Mouse (Mus musculus): ENCODE results near the gene D630045J12Rik.

D630045J12Rik gene

DNA sequence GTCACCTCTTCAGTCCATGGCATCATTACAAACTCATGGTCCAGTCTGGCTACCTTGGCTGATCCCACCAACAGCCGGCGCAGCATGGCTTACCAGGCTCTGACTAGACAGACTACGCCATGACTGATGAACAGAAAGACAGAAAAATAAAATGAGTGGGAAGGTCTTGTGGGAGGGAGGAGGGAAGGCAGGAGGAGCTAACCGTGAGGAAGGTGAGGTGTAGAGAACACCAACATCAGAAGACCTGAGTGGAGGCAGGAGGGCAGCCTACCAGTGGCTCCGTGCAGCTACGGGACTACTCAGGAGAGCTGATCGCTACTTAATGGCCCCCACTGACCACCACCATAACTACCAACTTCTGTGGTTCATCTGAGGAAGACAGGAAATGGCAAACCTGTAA, 60.9 kb downstream of the D630045J12Rik start:
- no peak for DNase-seq (ENCODE audit: low read depth, low spot score)

DNA sequence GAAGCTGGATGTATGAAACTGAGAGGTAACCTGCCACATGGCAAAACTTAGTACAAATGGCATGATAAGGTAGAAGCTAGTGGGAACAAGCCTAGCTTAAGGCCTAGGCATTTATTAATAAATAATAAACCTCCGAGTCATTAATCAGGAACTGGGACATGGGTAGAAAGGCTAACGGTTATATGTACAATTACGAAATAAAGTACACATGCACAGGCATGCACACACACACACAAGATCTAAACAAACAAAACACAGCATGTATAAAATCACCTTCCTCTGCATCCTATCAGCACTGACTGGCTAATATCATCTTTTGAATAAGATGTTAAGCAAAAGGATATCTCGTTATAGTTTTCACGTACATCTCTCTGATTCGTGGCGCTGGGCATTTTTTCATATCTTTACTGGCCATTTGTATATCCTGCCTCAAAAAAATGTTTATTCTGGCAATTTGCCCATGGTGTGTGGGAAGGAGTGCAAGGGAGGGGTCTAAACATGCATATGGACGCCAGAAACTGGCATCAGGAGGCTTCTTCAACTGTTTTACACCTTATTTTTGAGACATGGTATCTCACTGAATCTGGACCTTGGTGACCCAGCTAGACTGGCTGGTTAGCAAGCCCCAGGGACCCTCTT, 67.4 kb downstream of the D630045J12Rik start:
- no peak for DNase-seq (ENCODE audit: low read depth, low spot score)

DNA sequence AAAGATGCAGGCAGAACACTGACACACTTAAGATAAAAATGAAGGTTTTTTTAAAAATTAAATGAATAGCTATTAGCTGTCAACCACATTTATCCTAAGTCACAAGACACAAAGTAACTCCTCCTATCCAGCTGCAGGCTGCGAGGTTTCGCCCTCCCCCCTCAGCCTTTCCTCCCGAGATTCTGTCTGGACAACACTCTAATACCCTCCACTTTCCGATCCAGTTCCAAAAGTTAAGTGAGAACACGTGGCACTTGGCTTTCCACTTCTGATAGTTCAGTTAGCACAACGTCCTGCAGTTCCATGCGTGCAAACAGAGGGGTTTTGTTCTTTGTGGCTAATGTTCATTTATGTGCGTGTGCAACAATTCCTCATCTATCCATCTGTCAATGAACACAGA, 69.0 kb downstream of the D630045J12Rik start:
- DNase-seq (ENCODE audit: low read depth, low spot score) = no peak

DNA sequence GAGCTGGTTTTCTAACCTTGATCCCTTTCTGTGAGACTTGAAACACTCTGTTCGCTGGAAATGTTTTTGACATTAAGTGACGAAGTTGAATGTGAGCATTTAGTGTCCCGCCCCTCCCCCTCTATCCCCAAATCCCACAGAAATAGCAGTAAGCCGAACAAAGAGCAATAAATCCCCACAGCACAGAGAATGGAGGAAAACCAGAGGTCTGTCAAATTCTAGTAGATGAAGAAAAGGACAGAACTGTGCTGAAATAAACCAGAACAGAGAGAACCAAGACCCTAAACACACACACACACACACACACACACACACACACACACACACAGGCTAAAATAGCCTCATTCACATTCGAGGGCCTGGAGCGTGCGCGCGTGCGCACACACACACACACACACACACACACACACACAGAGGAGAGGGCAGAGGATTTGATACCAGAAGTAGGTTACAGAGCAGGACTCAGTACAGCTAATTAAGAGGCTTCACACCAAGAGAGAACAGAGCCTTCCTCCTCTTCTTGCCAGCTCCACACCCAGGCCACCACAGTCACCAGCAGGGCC, 72.0 kb downstream of the D630045J12Rik start:
- DNase-seq (ENCODE audit: low read depth, low spot score) = no peak

DNA sequence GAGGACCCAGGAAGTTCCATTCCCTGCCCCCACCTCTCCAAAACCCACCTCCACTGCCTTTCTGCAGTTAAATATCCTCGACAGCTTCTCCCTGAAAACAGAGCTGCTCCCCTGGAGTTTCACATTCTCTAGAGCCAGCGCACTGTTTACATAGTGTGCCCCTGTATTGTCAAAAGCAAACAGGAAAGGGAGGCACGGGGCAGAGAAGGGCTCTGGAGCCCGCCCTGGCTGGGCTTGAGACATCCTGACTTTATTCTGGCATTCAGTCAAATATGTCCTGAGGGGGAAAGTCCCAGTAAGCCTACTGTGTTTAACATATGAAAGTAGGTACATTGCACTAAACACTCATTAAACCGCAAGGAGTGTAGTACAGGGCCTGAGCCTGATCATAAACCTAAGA, 73.1 kb downstream of the D630045J12Rik start:
- DNase-seq (ENCODE audit: low read depth, low spot score) = no peak

DNA sequence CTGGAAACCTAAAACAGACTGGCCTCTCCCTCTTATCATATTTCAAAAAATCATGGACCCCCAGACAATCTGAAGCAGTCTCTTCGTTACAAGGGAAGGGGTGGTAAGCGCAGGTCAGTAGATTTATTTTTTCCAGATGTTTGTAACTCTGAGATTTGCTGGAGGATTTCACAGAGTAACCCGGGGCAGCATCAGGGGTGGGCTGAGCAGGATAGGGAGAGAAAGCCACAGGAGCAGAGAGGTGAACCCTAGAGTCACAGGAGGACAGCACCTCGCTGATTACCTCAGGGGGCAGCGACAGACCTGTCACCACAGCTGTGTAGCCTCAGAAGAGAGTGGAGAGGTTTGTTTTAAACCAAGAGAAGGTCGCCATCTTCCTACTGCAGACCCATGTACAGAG, 88.4 kb downstream of the D630045J12Rik start:
- no peak for DNase-seq (ENCODE audit: low read depth, low spot score)

DNA sequence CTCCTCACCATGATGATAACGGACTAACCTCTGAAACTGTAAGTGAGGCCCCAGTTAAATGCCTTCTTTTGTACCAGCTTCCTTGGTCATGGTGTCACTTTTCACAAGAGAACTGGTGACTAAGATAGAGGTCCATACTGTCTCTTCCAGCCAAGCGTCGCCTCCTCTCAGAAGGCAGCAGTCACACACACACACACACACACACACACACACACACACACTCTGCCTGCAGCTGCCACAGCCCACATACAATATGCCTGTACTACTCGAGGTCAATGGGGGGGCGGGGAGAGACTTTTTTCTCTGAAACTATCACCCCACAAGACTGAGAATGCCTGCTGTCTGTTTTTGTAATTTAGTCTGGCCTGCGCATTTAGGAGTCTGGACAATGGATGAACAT, 89.1 kb downstream of the D630045J12Rik start:
- DNase-seq (ENCODE audit: low read depth, low spot score) = no peak

DNA sequence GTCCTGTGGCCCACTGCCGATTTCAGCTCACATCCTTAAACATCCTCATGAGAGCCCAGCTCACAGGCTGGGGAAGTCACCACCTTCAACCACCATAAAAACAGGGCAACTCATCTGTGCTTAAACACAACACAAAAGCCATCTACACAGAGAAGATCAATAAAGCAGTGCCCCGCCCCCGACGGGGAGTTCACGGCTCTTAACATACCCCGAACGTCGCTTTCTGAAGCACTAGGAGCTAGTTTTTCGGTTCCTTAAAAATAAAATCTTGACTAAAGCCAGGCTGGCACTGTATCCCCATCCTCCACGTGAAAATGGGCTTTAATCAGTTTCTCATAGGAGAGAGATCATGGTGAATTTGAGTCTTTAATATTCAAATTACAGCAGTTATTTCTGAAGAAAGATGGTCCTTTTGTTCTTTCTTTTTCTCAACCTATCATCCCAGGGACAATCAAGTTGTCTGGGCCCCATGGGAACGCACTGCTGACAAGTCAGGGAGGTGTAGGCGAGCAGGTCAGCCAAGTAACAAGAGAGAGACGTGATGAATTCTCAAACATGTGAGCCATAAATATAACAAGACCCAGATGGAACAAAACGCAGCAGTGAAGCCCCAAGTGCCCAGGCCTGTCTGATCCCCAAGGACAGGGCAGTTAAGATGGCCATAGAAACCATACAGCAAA, 90.8 kb downstream of the D630045J12Rik start:
- DNase-seq (ENCODE audit: low read depth, low spot score) = no peak

DNA sequence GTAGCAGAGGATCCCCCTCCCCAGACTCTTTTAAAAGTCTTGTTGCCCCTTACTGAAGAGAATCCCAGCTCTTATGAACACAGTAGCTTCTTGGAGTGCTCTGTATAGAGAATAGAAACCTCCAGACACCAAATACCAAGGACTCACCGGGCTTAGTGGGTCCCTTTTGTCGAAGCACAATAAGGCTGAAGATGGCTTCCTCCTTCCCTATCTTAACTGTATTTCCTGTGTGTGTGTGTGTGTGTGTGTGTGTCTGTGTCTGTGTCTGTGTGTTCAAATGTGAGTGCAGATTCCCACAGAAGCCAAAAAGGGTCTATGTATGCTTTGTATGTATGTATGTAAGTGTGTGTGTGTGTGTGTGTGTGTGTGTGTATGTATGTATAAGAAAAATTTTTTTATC, 93.3 kb downstream of the D630045J12Rik start:
- no peak for DNase-seq (ENCODE audit: low read depth, low spot score)

DNA sequence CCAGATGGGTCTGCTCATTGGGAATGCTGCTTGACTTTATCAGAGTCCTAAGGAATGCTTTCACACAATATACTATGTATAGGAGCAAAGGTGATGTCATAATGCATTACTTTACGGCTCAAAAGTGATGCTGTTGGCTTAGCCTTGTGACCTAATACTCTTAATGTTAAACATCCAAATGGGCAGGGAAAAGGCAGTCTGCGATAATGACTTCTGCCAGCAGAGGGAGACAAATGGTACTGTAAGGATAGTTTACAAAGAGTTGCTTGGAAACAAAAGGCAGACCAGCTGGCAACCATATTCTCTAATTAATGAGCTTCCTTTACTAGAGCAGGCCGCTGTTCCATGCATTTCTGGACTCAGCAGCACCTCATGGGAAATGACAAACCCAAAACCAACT, 93.7 kb downstream of the D630045J12Rik start:
- peak; percentile 80 for DNase-seq (ENCODE audit: low read depth, low spot score)

DNA sequence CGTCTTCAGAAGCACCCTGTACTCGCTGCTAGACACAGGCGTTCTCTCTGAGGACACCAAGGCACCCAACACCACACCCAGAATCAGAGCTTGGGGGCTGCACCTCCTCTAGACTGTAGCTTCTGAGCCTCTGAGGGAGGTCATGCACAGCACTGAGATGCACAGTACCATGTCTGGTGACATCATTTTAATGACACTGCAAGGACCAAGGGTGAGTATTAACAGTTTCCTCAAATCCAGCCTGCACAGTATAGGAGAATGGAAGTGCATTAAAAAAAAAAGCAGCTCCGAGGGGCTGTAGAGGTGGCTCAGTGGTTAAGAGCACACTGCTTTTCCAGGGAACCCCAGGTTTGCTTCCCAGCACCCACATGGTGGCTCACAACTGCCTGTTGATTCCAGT, 94.2 kb downstream of the D630045J12Rik start:
- DNase-seq (ENCODE audit: low read depth, low spot score) = no peak

DNA sequence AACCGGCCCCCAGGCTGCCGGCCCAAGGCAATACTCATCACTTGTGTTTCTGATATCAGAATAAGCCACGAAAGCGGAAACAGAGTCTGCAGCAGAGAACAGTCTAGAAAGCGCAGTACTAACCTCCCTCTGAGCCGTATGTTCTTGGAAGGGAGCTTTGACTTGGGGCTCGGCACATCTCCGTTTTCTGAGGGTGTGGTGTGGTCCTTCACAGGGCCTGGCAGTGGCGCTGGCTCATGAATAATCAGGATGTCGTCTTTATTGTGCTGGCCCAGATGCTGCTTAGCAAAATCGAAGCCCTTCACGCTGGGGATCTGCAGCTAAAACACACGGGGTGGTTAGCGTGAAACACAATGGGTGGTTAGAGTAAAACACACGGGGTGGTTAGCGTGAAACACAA, 95.9 kb downstream of the D630045J12Rik start:
- no peak for DNase-seq (ENCODE audit: low read depth, low spot score)

DNA sequence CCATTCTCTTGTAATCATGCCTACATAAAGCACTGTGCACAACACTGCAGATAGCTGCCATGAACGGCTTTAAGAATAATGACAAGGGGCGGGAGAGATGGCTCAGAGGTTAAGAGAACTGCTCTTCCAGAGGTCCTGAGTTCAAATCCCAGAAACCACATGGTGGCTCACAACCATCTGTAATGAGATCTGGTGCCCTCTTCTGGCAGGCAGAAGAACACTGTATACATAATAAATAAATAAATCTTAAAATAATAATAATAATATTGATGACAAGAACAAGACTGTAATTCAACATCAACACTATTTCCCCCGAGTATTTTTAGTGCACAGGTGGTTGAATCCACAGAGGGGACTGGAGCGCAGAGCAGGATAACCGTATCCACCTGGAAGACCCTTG, 97.6 kb downstream of the D630045J12Rik start:
- DNase-seq (ENCODE audit: low read depth, low spot score) = no peak

DNA sequence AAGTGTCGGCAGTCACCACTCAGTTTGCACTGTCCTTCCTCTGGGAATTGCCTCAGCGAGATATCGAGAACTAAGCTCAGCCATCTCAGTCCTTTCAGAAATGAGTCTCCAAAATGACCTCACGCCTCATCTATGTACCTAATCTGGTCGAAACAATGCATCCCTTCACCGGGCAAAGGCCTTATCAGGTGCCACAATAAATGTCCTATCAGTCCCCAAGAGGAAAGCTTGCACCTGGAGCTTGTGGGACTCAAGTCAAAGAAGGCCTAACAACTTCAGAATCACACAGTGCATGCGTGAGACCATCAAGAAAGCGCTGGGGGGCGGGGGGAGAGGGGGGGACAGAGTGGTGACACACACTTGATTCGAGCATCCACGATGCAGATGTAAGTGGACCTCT, 101.5 kb downstream of the D630045J12Rik start:
- no peak for DNase-seq (ENCODE audit: low read depth, low spot score)

DNA sequence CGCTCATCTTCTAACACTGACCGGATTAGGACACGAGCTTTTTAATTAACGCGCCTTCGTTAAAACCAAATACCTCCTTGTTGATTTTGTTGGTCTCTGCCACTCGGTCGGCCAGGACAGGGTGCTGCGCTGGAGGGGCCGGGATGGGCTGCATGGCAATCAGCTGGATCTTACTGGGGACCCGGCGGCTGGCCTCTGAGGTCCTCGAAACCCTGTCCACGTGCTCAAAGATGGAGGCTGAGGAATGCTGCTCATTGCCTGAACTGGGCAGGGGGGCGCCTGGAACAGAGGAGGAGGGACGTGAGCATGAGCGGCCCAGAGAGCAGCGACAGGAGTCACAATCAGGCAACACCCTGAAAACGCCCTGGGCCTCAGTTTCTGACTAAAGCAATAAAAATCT, 104.3 kb downstream of the D630045J12Rik start:
- DNase-seq (ENCODE audit: low read depth, low spot score) = no peak

DNA sequence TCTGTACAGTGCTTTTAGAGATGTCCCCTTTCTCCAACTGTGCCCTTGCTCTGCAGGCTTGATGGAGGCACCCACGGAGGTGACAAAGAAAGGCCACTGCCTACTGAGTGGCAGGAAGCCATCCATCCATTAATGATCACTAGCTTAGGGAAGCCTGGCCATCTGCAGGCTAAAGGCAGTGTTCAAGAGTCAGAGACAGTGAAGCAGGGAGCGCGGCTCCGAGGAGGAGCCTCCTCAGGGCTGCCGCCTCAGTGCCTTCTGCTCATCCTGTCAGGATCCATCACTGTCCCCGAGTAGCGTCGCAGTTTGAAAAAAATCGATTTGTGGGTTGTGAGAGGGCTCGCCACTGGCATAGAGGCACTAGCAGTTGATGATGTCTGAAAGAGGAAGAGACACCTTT, 105.2 kb downstream of the D630045J12Rik start:
- no peak for DNase-seq (ENCODE audit: low read depth, low spot score)

DNA sequence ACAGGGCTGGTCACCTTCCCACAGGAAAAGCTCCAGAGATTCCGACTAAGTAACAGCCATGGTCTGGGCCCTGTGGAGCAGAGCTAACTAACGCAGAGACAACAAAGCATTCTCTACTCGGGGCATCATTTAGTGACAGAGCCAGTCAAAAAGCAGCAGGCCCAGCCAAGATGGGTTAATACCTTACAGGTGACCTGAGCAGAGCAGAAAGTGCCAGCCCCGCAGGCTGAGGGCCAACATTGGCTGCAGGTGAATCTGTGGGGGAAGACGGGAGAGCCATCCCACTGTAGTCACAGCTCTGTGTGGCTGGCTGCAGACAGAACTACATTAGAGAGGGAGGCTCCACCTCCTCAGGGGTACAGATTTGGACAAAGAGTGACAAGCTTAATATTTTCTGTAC, 106.5 kb downstream of the D630045J12Rik start:
- DNase-seq (ENCODE audit: low read depth, low spot score) = no peak

DNA sequence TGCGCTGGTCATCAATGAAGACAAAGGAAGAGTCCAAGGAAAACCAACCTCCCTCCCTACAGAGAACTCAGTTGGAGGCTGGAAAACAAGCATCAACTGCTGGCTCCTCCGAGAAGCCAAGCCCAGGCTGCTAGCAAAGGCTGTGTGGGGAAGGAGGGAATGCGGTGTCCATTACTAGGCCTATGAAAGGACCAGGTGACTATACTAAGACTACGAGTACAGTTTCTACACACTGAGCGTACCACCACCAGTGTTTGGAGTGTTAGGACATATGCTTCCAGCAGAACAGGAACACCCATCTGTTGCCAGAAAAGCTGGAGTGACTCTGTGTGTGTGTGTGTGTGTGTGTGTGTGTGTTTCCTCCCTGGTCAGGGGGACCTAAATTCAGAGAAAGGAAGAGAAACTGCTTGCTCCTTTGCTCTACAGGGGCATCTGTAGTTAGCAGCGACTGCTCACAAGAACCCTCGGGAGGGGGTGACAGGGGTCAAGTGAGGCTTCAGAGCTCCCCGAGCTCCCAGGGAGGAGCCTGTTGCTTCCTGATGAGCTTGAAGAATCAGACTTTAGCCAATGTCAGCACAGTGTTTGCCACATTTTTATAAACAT, 108.2 kb downstream of the D630045J12Rik start:
- DNase-seq (ENCODE audit: low read depth, low spot score) = no peak

DNA sequence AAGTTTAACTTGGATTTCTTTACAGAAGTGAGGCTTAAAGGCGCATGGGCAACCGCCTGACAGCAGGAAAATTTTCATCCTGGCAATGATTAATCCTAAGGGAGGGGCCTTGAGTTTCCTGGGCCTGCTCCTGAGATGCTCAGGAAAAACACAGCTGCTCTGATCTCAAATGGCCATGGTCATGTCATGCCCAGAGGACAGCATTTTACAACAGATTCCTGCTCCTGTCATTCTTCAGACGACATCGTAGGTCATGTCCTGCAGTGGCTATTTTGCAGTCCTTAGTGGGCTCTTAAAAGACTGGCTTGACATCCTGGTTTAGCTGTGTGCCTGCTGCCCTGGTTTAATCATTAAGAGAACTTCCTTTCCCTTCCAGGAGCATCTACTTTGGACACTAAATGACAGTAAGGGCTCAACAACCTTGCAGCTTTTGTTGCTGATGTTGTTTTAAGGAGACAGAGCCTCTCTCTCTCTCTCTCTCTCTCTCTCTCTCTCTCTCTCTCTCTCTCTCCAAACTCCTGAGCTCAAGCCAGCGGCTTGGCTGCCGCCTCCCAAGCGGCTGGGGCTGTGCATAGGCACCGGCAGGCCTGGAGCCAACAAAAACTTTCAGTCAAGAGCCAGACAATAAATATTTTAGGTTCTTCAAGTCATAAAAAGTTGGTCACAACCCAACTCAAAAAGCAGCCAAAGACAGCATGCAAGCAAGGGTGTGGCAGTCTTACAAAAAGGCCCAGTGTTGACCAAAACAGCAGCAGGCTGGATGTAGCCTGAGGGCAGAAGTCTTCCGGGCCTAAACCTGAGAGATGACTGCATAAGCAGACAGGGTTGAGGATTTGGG, 109.4 kb downstream of the D630045J12Rik start:
- DNase-seq (ENCODE audit: low read depth, low spot score) = no peak

DNA sequence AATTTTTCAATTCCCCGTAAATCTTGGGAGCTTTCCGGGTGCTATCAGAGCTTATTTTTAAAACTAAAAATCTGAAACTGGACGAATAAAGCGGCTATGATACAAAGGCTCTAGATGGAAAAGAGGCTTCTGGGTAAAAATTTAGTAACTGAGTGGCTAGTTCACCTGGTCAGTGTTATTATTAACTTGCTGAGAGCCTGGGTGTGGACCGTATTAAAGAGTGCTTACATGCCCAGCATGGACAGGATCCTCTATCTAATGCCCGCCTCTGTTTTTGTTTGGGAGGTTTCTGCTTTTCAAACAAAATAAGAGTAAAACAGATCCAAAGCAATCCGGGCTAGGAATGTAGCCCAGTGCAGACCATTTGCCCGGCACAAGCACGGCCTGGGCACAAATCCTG, 113.4 kb downstream of the D630045J12Rik start:
- DNase-seq (ENCODE audit: low read depth, low spot score) = no peak

DNA sequence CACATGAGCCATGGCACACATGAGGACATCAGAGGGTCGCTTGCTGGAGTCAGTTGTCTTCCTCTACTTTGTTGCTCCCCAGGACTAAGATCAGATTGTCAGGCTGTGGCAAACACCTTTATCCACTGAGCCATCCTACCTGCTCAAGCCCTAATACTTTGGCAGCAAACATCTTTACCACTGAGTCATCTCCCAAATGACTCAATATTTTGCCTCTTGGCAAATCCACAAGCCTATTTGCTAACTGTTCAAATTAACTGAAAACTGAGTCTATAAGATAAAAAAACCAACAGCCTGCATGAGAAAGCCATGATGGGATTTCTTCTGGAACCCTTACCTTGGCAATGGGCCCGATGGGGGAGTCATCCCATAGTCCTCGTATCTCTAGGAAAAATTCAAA, 114.7 kb downstream of the D630045J12Rik start:
- DNase-seq (ENCODE audit: low read depth, low spot score) = no peak
